Mouse (Mus musculus): Measurements from ENCODE around the gene Mvk. TPM values are rescaled to one million over a fixed set of nuclear protein-coding genes. Genes with fewer than 3 reads are reported as not detected.

Mvk gene
- total and polyA plus RNA-seq, 2 experiments from 2014 or later: 12.6 to 24.6 TPM

DNA sequence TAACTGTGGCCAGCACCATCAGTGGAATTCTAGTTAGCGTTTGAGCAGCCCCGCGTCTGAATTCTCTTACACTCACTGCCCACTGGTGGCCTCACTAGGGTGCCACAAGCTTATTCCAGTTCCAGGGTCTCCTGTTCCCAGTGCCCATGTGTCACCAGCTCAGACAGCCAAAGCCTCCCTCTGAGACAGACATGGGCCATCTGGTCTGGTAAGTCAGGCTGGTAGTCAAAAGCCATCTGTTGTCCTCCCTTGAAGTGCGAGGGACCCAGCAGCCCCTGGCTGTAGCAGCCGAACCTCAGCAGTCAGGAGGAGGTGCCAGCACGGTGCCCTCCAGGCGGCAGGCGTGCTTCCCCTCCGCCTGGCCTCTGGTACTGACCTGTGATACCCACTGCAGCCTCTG is 12.2 kb downstream of the Mvk start:
- 0 out of 2 replicates have a peak, but pooled peaks cover 3% of the 10 kb centered on the region for H3K27me3 ChIP-seq (ENCODE audit: control insufficient read depth, insufficient read depth, low read length)
- DNase-seq (ENCODE audit: low spot score) (no peak), ATAC-seq (ENCODE audit: insufficient read depth, low read depth) (no peak)
- H3K9me3 ChIP-seq (replicated peaks; ENCODE audit: control insufficient read depth, low read length): no peaks in the 10 kb centered on the region
- no peak overlapping the region for H3K27ac ChIP-seq (ENCODE audit: low read depth)
- WGBS: 81% methylated on average over 9 of the region's 9 CpGs
- H3K9ac ChIP-seq (replicated peaks; ENCODE audit: low read depth, low read length): no peak overlapping the region
- TF ChIP-seq EP300 (IDR thresholded peaks at IDR 0.05; ENCODE audit: low read depth) (no peak), CTCF (IDR thresholded peaks at IDR 0.05; ENCODE audit: low read depth) (no peak)
- 0 out of 2 replicates have a peak, but pooled peaks cover 10% of the 10 kb centered on the region for H3K36me3 ChIP-seq (replicated peaks; ENCODE audit: control insufficient read depth, insufficient read depth, low read length)
- H3K4me2 ChIP-seq (ENCODE audit: low read depth, low read length): no peak overlapping the region
- no peaks in the 10 kb centered on the region for H3K4me1 ChIP-seq (ENCODE audit: control insufficient read depth, insufficient read depth)
- H3K4me3 ChIP-seq (ENCODE audit: low read depth, low read length): no peak overlapping the region

DNA sequence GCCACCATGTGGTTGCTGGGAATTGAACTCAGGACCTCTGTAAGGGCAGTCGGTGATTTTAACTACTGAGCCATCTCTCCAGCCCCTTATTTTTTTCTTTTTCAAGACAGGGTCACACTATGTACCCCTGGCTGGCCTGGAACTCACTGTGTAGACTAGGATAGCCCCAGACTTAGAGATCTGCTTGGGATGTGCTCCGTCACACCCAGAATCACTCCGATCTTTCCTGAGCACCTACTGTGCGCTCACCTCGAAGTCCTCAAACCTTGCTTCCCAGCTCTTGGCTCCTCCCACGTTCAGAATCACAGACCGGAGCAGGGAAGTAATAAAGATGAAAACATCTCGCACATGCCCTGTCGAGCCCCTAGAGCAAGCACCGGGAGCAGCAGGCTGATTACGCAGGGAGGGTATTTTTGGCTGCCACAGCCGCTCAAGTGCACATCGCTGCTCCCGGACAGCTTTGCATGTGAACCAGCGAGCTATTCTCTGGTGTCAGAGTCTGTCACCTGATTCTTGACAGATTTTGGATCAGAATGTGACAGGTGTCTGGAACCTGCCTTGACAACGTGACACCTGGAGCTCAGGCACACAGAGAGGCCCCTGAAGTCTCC is 13.0 kb downstream of the Mvk start:
- Histone ChIP-seq H3K9me3 (replicated peaks; ENCODE audit: control insufficient read depth, low read length) (no peaks in the 10 kb centered on the region), H3K9ac (replicated peaks; ENCODE audit: low read depth, low read length) (no peak overlapping the region), H3K27me3 (ENCODE audit: control insufficient read depth, insufficient read depth, low read length) (0 out of 2 replicates have a peak, but pooled peaks cover 3% of the 10 kb centered on the region), H3K27ac (ENCODE audit: low read depth) (no peak overlapping the region), H3K4me3 (ENCODE audit: low read depth, low read length) (no peak overlapping the region), H3K4me2 (ENCODE audit: low read depth, low read length) (no peak overlapping the region), H3K4me1 (ENCODE audit: control insufficient read depth, insufficient read depth) (no peaks in the 10 kb centered on the region), H3K36me3 (replicated peaks; ENCODE audit: control insufficient read depth, insufficient read depth, low read length) (0 out of 2 replicates have a peak, but pooled peaks cover 10% of the 10 kb centered on the region)
- WGBS: 48% methylated on average over 16 of the region's 16 CpGs
- TF ChIP-seq EP300 (IDR thresholded peaks at IDR 0.05; ENCODE audit: low read depth): no peak
- TF ChIP-seq CTCF (IDR thresholded peaks at IDR 0.05; ENCODE audit: low read depth): no peak; the same call in 1 of the 2 replicates
- DNase-seq (ENCODE audit: low spot score): peak; percentile 61
- ATAC-seq (ENCODE audit: insufficient read depth, low read depth): peak; percentile 49; the same call in 1 of the 2 replicates

DNA sequence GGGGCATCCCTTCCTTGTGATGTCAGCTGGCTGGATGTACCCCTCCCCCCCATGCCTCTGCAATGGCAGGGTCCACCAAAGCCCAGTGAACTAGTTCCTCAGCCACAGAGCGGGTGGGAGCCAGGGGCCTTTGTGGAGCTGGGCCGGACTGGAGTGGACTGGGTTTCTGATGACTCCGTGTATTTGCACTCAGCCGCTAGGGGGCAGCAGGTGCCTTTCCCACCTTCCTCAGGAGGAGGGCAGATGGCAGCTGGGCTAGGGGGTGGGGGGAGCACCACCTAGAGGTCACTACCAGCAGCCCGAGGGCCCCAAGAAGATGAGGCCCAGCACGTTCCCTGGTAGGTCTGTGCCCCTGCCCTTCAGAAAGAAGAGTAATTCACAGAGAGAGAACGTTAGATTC is 17.2 kb downstream of the Mvk start:
- 15% methylated on average over 7 of the region's 7 CpGs for WGBS
- peak; percentile 64 for ATAC-seq (ENCODE audit: insufficient read depth, low read depth)
- H3K4me1 ChIP-seq (ENCODE audit: control insufficient read depth, insufficient read depth): 0 out of 2 replicates have a peak, but pooled peaks cover 4% of the 10 kb centered on the region
- DNase-seq (ENCODE audit: low spot score): peak; percentile 63
- H3K4me3 ChIP-seq (ENCODE audit: low read depth, low read length): no peak overlapping the region
- no peak overlapping the region for H3K4me2 ChIP-seq (ENCODE audit: low read depth, low read length)
- no peaks in the 10 kb centered on the region for H3K9me3 ChIP-seq (replicated peaks; ENCODE audit: control insufficient read depth, low read length)
- H3K27me3 ChIP-seq (ENCODE audit: control insufficient read depth, insufficient read depth, low read length): 0 out of 2 replicates have a peak, but pooled peaks cover 3% of the 10 kb centered on the region
- no peaks in the 10 kb centered on the region for H3K36me3 ChIP-seq (replicated peaks; ENCODE audit: control insufficient read depth, insufficient read depth, low read length)
- H3K9ac ChIP-seq (replicated peaks; ENCODE audit: low read depth, low read length): no peak overlapping the region
- H3K27ac ChIP-seq (ENCODE audit: low read depth): no peak overlapping the region
- TF ChIP-seq CTCF (IDR thresholded peaks at IDR 0.05; ENCODE audit: low read depth) (peak; percentile 92), EP300 (IDR thresholded peaks at IDR 0.05; ENCODE audit: low read depth) (no peak)

DNA sequence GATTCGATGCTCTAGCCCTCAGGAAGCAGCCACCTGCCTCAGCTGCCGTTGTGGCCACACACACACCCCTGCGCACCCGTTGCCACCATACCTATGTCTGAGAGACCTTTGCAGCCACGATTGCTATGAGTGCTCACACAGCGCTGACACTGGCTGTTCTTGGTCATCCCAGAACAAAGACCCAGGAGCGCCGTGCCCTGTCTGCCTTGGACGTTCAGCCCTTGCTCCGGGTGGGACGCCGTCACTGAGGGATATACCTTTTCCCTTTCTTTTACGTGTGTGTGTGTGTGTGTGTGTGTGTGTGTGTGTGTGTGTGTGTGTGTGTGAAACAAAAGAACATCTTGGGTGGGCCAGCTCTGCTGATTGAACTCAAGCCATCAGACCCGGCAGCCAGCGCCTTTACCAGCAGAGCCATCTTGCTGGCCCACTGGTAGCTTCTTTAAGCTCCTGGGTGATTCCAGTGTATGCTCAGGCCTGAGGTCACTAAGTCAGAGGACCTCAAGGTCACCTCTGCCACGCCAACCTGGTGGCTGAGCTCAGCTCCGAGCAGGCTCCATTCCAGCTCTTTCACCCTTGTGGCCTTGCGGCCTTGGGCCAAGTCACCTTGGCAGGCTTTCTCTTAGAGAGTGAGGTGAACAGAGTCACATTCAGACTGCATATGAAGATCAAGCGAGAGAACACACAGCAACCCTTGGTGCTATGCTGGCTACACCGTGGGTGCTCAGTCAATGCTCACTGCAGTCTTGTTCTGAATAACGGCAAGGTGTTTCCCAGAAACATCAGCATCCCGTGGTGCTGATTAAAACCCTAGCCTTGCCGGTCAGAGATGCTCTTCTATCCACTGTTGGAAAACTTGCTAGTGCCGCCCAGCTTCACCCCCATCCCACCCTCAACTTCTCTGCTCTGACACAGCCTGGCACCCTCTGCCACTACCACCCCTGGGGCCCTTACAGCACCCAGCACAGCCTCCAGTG is 18.3 kb downstream of the Mvk start:
- no peak overlapping the region for H3K9ac ChIP-seq (replicated peaks; ENCODE audit: low read depth, low read length)
- H3K4me2 ChIP-seq (ENCODE audit: low read depth, low read length): no peak overlapping the region
- no peak overlapping the region for H3K4me3 ChIP-seq (ENCODE audit: low read depth, low read length)
- ATAC-seq (ENCODE audit: insufficient read depth, low read depth): no peak
- H3K27ac ChIP-seq (ENCODE audit: low read depth): no peak overlapping the region; the same call in 1 of the 2 replicates
- H3K9me3 ChIP-seq (replicated peaks; ENCODE audit: control insufficient read depth, low read length): no peaks in the 10 kb centered on the region
- peak; percentile 22 for DNase-seq (ENCODE audit: low spot score)
- no peak for TF ChIP-seq EP300 (IDR thresholded peaks at IDR 0.05; ENCODE audit: low read depth)
- no peak for TF ChIP-seq CTCF (IDR thresholded peaks at IDR 0.05; ENCODE audit: low read depth)
- H3K27me3 ChIP-seq (ENCODE audit: control insufficient read depth, insufficient read depth, low read length): 0 out of 2 replicates have a peak, but pooled peaks cover 3% of the 10 kb centered on the region
- WGBS: 75% methylated on average over 24 of the region's 24 CpGs
- no peaks in the 10 kb centered on the region for H3K36me3 ChIP-seq (replicated peaks; ENCODE audit: control insufficient read depth, insufficient read depth, low read length)
- H3K4me1 ChIP-seq (ENCODE audit: control insufficient read depth, insufficient read depth): peaks cover 12% of the 10 kb centered on the region; the same call in 1 of the 2 replicates

DNA sequence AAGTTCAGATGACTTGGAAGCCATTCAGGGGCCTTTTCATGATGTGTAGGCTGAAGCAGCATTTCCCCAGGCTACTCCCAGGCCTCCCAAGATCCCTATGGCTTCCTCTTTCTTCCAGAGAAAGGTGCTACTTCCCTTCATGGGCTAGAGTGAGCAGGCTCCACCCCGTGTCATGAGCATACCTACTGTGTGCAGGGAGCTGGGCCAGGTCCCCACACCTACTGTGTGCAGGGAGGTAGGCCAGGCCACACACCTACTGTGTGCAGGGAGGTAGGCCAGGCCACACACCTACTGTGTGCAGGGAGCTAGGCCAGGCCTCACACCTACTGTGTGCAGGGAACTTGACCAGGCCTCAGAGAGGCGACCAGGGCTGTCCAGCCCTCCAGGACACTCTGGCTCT is 20.5 kb downstream of the Mvk start:
- DNase-seq (ENCODE audit: low spot score) (no peak), ATAC-seq (ENCODE audit: insufficient read depth, low read depth) (no peak)
- peaks cover 12% of the 10 kb centered on the region; the same call in 1 of the 2 replicates for H3K4me1 ChIP-seq (ENCODE audit: control insufficient read depth, insufficient read depth)
- H3K9ac ChIP-seq (replicated peaks; ENCODE audit: low read depth, low read length): no peak overlapping the region
- no peaks in the 10 kb centered on the region for H3K9me3 ChIP-seq (replicated peaks; ENCODE audit: control insufficient read depth, low read length)
- 0 out of 2 replicates have a peak, but pooled peaks cover under 1% of the 10 kb centered on the region for H3K27me3 ChIP-seq (ENCODE audit: control insufficient read depth, insufficient read depth, low read length)
- H3K36me3 ChIP-seq (replicated peaks; ENCODE audit: control insufficient read depth, insufficient read depth, low read length): no peaks in the 10 kb centered on the region
- H3K4me3 ChIP-seq (ENCODE audit: low read depth, low read length): no peak overlapping the region
- H3K4me2 ChIP-seq (ENCODE audit: low read depth, low read length): no peak overlapping the region
- TF ChIP-seq CTCF (IDR thresholded peaks at IDR 0.05; ENCODE audit: low read depth): no peak
- no peak for TF ChIP-seq EP300 (IDR thresholded peaks at IDR 0.05; ENCODE audit: low read depth)
- no peak overlapping the region for H3K27ac ChIP-seq (ENCODE audit: low read depth)
- 81% methylated on average over 2 of the region's 2 CpGs for WGBS
